Mouse (Mus musculus): ENCODE measurements around the gene Hist1h1d.
A peak's percentile ranks its signal among the peaks of the same experiment; 100 is the strongest.
"Not testable (repeated sequence)": the region's sequence is repeated elsewhere in the genome, so short reads cannot be mapped to it uniquely, and the experiment has no call there.

Hist1h1d gene

DNA sequence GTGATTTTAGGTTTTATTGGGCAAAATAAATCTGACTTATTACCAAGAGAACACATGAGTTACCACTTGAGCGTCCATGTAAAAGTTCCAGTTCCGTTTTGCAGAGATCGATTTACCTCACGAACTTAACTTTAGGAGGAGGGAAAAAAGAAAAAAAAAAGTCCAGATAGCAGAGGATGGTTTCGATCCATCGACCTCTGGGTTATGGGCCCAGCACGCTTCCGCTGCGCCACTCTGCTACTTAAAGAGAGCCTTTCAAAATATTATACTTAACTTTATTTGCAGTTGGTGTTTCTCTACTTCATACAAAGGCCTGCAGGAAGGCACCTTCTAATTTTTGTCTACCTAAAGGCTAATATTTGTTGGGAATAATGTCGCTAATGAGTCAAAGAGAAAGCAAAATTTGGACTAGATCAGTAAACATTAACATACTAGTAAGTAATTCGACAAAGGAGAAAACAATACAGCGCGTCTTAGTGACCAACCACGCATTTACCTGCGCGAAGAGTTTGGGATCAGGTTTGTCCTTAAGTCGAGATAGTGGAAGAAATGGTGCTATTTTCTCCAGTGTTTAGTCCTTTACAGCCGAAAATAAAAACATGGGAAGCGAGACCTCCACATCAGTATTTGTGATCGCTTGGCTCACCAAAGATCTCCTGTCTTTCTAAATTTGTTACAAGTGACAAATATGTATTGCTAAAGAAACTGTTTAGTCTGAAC is 22.7 kb upstream of the Hist1h1d start:
- peak; percentile 58 to 62 for DNase-seq (ENCODE audit: low spot score in 2 of 2)

GRCm38 (mm10) chr13:23530901-23531875 is 21.9 kb upstream of the Hist1h1d start, which contains the start of gene Hist1h4h:
Gene Hist1h4h (plus strand): TSS chr13:23531050.
- DNase-seq (ENCODE audit: low spot score in 2 of 2) = peak; percentile 93 to 95

DNA sequence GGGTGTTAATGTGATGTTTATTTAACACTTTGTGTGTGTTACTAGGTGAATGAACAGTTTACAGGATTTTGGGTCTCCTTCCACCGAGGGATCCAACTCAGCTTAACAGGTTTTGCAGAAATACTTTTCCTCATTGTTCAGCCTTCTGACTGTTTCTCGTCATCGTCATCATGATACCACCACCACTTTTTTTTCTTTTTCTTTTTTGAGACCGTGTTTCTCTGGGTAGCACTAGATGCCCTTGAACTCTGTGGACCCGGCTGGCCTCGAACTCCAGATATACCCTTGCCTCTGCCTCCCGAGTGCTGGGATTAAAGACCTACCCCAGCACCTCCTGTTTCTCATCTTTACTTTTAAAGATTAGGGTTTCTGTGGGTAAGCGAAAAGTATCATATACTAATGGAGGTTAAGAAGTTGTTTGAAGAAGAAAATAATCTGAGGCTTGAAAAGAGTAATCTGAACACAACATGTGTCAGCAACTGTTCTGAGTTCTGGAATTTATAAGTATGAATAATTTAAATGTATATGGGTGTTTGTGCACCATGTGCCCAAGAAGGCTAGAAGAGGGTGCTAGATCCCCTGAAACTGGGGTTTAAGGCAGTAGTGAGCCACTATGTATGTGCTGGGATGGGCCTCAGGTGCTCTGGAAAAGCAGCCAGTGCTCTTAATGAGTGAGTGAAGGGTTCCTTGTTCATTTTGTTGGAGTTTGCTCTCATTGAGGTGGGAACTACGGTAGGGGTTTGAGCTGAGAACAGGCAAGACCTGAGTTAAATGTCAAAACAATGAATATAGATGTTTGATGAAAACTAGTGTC is 20.6 kb upstream of the Hist1h1d start:
- DNase-seq (ENCODE audit: low spot score in 2 of 2) = no peak

GRCm38 (mm10) chr13:23533560-23534367 is 19.3 kb upstream of the Hist1h1d start, which contains the start of gene Hist1h2af:
Gene Hist1h2af (plus strand): TSS chr13:23533906.
- peak; percentile 56 to 68 for DNase-seq (ENCODE audit: low spot score in 2 of 2)

- DNase-seq (ENCODE audit: low spot score in 2 of 2) = no peak
Measured at GRCm38 (mm10) chr13:23534368-23535131, 18.5 kb upstream of the Hist1h1d start.

- DNase-seq (ENCODE audit: low spot score in 2 of 2) = peak; percentile 73 to 82
Measured at GRCm38 (mm10) chr13:23535137-23536075, 17.7 kb upstream of the Hist1h1d start, which contains the start of gene Hist1h3g. Gene Hist1h3g (plus strand): TSS chr13:23535422.

- no peak for DNase-seq (ENCODE audit: low spot score in 2 of 2)
Measured at GRCm38 (mm10) chr13:23536076-23536822, 16.8 kb upstream of the Hist1h1d start.

- no peak for DNase-seq (ENCODE audit: low spot score in 2 of 2)
Measured at GRCm38 (mm10) chr13:23537006-23537710, 15.9 kb upstream of the Hist1h1d start.

DNA sequence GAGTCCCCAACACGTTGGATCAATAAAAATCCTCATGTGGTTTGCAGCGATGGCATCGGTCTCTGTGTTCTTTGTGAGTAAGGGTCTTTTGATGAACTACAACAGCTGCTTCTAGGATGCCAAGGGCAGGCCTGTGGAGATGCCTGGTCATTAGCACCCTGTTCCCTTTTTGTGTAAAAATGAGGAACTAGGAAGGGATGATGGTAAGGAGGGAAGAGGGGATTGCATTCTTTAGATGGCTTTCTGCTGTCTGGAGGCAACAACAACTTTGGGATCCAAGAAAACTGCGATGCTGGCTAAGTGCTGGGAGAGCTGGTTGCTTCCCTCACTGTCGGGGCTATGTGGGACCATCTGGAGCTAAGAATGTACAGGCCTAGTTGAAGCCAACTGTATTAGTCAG is 14.8 kb upstream of the Hist1h1d start:
- DNase-seq (ENCODE audit: low spot score in 2 of 2) = no peak

- DNase-seq (ENCODE audit: low spot score in 2 of 2) = not testable (repeated sequence)
Measured at GRCm38 (mm10) chr13:23539821-23540220, 13.2 kb upstream of the Hist1h1d start.

- no peak for DNase-seq (ENCODE audit: low spot score in 2 of 2)
Measured at GRCm38 (mm10) chr13:23541497-23541896, 11.6 kb upstream of the Hist1h1d start.

DNA sequence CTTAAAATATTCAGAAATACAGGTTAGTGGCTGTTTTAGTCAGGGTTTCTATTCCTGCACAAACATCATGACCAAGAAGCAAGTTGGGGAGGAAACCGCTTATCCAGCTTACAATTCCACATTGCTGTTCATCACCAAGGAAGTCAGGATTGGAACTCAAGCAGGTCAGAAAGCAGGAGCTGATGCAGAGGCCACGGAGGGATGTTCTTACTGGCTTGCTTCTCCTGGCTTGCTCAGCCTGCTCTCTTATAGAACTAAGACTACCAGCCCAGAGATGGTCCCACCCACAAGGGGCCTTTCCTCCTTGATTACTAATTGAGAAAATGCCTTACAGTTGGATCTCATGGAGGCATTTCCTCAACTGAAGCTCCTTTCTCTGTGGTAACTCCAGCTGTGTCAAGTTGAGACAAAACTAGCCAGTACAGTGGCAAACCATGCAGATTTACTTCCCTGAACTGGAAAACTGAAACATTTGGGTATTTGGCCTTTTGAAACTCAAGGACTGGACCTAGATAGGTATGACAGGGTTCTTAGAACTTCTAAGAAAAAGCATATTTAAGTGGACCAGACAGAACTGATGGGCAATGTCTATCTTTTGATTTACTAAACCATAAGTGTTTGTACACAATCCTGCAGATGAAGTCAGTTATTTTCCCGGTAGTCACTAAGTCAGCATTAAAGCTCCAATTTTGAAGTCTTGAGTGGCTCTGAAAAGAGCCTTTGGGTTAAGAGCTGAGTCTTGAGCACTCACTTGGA is 10.7 kb upstream of the Hist1h1d start:
- not testable (repeated sequence) for DNase-seq (ENCODE audit: low spot score in 2 of 2)

DNA sequence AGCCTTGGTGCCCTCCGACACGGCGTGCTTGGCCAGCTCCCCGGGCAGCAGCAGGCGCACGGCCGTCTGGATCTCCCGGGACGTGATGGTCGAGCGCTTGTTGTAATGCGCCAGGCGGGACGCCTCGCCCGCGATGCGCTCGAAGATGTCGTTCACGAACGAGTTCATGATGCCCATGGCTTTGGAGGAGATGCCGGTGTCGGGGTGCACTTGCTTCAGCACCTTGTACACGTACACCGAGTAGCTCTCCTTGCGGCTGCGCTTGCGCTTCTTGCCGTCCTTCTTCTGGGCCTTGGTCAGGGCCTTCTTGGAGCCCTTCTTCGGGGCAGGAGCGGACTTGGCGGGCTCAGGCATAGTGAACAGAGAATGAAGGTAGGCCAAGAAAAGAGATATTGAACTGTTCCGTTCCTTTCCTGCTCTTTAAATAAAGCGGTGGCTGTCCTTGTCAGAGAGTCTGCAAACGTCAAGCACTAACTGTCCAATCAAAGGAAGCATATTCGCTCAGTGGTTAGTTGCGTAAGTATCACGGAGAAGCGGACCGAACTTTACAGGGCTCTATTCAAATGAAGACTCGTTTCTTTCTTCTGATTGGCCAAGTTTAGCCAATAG is 10.0 kb upstream of the Hist1h1d start, which contains the start of gene Hist1h2bh:
Gene Hist1h2bh, minus strand, starts transcription at position 394 of the 609 bp plus-strand sequence.
- DNase-seq (ENCODE audit: low spot score in 2 of 2) = peak; percentile 62 to 67

GRCm38 (mm10) chr13:23543965-23544786 is 8.9 kb upstream of the Hist1h1d start, which contains the start of gene Hist1h3f:
Gene Hist1h3f (plus strand): TSS chr13:23544052.
- peak; percentile 67 to 77 for DNase-seq (ENCODE audit: low spot score in 2 of 2)

DNA sequence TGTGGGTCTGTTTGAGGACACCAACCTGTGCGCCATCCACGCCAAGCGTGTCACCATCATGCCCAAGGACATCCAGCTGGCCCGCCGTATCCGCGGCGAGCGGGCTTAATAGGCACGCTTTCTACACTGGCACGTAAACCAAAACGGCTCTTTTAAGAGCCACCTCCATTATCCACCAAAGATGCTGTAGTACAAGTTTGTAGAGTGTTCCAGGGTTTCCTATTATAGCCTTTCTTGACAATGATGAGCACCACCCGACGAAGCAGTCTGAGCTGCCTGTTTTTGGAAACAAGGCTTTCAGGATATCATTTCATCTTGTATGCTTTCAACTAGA is 8.3 kb upstream of the Hist1h1d start:
- DNase-seq (ENCODE audit: low spot score in 2 of 2) = not testable (repeated sequence)
